Mouse (Mus musculus) stomach, embryonic 16.5 days (tissue): ENCODE measurements at regions not wholly inside any gene's neighbourhood (a gene's known extent, or its start where the extent isn't known, plus 50 kb on each side); places are given as distances from the start of the nearest gene placed in this dataset.

Experiments
- ATAC-seq: fragments of 200-750 bp; cut with Nextera tagmentation; 2 replicates; pipeline ENCODE4 v1.8.0; 2017; ENCODE audit warnings: moderate number of reproducible peaks, moderate TSS enrichment; ENCODE audit not compliant: insufficient read depth, low FRiP score
- H3K27ac ChIP-seq: fragments of 300-500 bp; sonication (generic); 2 replicates; pipeline ENCODE4 v1.5.1; 2014; ENCODE audit warnings: low read length
- H3K27me3 ChIP-seq: fragments of 300-500 bp; sonication (generic); 2 replicates; pipeline ENCODE4 v1.6.1; 2014; ENCODE audit warnings: low read length, control low read depth, mixed read lengths; ENCODE audit not compliant: control insufficient read depth, insufficient read depth
- H3K36me3 ChIP-seq: fragments of 300-500 bp; sonication (generic); 2 replicates; pipeline ENCODE4 v1.6.1; 2014; ENCODE audit warnings: low read length; ENCODE audit not compliant: control insufficient read depth, insufficient read depth
- H3K4me1 ChIP-seq: fragments of 300-500 bp; sonication (generic); 2 replicates; pipeline ENCODE4 v1.6.1; 2014; ENCODE audit warnings: low read length, control low read depth, mixed read lengths; ENCODE audit not compliant: control insufficient read depth, insufficient read depth
- H3K4me2 ChIP-seq: fragments of 300-500 bp; sonication (generic); 2 replicates; pipeline ENCODE4 v1.6.1; 2014; ENCODE audit warnings: low read depth, low read length, mixed read lengths
- H3K4me3 ChIP-seq: fragments of 300-500 bp; sonication (generic); replicated peaks from 2 replicates; pipeline ENCODE4 v1.5.1; 2014; ENCODE audit warnings: mild to moderate bottlenecking, low read length
- H3K9ac ChIP-seq: fragments of 300-500 bp; sonication (generic); 2 replicates; pipeline ENCODE4 v1.6.1; 2014; ENCODE audit warnings: low read length
- H3K9me3 ChIP-seq: fragments of 300-500 bp; sonication (generic); replicated peaks from 2 replicates; pipeline ENCODE4 v1.6.1; 2016; ENCODE audit warnings: low read length, control low read depth; ENCODE audit not compliant: control insufficient read depth
- WGBS: fragments of 180-500 bp; shearing (Covaris S2); extraction: QIAGEN DNeasy Blood & Tissue Kit; methylation state at CpG from one replicate; pipeline ENCODE4 v1.1.7; 2014; 5-methylcytosine and 5-hydroxymethylcytosine counted together

DNA sequence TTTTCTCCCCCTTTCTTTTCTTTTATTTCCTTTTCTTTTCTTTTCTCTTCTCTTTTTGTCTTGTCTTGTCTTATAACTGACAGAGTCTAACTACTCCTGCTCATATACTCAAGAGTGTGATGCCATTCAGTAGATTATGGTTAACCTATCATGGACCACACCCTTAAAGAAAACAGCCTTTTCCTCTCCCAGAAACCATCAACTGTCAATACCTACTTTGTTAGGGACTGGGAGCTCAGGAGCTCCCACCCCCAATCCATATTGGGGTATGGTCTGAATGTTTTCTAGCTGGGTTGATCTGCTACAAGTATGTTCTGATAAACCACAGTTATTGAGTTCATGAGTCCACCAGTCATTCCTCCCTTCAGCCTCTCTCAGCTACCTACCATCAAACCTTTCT is 972.3 kb upstream of the Lrrc6 start:
- H3K4me2 ChIP-seq, result no peak overlapping the region
- H3K9me3 ChIP-seq, result no peaks in the 10 kb centered on the region
- no peak for ATAC-seq
- H3K9ac ChIP-seq, result no peak overlapping the region
- no peaks in the 10 kb centered on the region for H3K4me1 ChIP-seq
- no peaks in the 10 kb centered on the region for H3K36me3 ChIP-seq
- no peak overlapping the region for H3K4me3 ChIP-seq
- H3K27ac ChIP-seq, result no peak overlapping the region
- H3K27me3 ChIP-seq, result no peaks in the 10 kb centered on the region

DNA sequence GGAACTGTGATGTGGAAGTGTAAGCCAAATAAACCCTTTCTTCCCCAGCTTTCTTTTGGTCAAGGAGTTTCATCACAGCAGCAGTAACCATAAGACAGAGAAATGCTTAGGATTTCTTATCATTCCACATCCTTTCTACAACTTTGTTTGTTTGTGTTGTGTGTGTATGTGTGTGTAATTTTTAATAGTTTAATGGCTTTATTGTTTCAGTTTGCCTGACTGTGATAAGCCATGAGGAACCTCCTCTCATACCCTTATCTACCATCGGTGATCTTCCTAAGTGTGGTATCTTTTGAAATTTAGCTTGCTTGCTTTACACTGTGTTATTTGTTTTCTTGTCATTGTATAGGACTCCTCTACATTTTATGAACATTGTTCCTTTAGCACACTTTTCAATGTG is 970.6 kb upstream of the Lrrc6 start:
- no peaks in the 10 kb centered on the region for H3K36me3 ChIP-seq
- no peaks in the 10 kb centered on the region for H3K9me3 ChIP-seq
- H3K27me3 ChIP-seq, result no peaks in the 10 kb centered on the region
- no peak overlapping the region for H3K27ac ChIP-seq
- 85% methylated on average over 1 of the region's 1 CpGs for WGBS
- ATAC-seq, result no peak
- no peak overlapping the region for H3K4me2 ChIP-seq
- no peak overlapping the region for H3K9ac ChIP-seq
- H3K4me1 ChIP-seq, result no peaks in the 10 kb centered on the region
- no peak overlapping the region for H3K4me3 ChIP-seq

DNA sequence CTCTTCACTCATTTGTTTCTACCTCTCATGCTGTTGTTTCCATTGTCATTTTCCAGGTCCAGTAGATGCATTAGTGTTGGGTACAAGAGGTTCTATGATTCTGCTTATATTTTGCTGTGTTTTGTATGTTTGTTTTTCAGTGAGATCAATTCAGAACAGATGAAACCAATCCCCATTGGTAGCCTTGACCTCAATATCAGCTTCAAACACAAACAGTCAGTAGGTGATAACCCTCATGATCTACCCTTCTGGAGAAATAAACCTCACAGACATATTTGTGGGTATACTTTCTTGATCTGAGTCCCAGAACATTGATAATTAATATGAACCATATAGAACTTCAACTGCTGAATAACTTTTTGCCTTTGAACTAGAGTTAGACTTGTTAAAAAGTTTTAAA is 969.3 kb upstream of the Lrrc6 start:
- H3K9ac ChIP-seq, result no peak overlapping the region
- no peaks in the 10 kb centered on the region for H3K9me3 ChIP-seq
- no peaks in the 10 kb centered on the region for H3K27me3 ChIP-seq
- no peak overlapping the region for H3K4me2 ChIP-seq
- no peak overlapping the region for H3K27ac ChIP-seq
- no peaks in the 10 kb centered on the region for H3K4me1 ChIP-seq
- no peak overlapping the region for H3K4me3 ChIP-seq
- no peaks in the 10 kb centered on the region for H3K36me3 ChIP-seq
- no peak for ATAC-seq

DNA sequence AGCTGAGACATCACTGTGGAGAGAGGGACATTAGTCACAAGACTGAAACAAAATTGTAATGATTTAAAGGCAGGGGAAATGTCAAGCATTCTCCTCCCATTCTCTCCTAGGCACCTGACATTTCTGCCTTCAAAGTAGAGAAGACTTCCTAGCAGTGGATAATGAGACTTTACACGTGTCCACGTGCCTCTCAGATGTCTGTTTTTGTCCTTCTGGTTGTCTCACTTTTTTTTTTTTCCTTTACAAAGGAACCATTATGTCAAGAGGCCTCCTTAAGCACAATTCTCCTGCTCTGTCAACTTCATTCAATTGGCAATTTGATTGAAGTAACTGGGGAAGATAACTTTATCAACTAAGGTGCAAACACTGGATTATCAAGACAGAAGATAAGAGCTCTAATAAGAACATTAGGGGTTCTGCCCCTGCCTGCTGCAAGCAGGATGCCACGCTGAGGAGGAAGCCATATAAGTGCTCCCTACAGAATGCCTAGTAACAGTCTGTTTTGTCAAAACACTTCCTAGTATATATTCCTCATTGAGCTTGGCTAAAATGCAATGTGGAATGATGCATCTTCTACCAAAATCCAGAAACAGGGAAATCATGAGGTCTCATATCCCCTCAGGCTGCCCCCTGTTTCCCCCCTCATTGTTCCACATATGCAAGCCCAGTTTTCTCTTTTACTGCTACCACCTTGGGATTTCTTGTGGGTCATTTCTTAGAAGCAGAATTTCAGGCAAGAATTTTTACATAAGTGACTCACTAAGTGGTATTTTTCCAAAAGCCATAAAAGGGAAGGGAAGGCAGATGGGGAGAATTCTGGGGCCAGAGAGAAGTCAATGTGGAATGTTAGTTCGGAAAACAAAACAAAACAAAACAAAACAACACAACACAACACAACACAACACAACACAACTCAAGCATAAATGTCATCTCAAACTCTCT is 967.0 kb upstream of the Lrrc6 start:
- H3K4me3 ChIP-seq, result no peak overlapping the region
- H3K4me2 ChIP-seq, result no peak overlapping the region
- no peak overlapping the region for H3K9ac ChIP-seq
- no peaks in the 10 kb centered on the region for H3K27me3 ChIP-seq
- H3K4me1 ChIP-seq, result no peaks in the 10 kb centered on the region
- H3K36me3 ChIP-seq, result no peaks in the 10 kb centered on the region
- no peaks in the 10 kb centered on the region for H3K9me3 ChIP-seq
- H3K27ac ChIP-seq, result no peak overlapping the region
- 52% methylated on average over 4 of the region's 4 CpGs for WGBS
- ATAC-seq, result no peak

DNA sequence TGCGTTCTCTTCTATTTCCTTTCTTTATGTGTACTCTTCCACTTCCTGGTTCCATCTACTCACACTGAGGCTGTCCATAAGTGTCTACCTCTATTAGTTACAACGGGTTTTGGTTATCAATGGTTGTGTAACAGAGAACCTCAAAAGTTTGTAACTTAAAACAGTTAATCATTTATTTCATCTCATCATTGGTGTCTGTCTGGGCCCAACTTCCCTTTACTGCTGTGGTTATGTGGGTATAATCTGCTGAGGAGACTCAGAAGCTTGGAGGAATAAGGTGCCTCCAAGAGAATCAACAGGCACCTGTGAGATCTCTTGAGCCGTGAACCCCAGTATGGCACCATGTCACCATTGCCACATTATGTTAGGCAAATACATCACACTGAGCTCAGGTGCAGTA is 962.2 kb upstream of the Lrrc6 start:
- no peak for ATAC-seq
- no peaks in the 10 kb centered on the region for H3K36me3 ChIP-seq

DNA sequence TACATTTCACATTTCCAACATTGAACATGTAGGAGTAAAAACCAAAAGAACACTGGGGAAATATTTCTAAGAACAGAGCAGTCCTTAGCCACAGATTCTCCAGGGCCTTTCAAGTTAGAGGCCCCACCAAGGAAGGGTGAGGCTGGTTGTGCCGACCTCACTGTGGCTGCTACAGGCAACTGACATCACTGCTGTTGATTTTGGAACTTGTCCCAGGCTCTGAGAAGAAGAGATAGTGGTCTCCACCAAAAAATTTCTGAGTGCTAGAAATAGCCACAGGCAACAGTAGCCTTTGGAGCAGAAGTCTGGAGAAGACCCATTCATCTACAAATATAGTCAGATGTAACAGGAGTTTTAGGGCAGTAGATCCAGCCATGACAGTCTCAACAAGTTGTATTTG is 959.7 kb upstream of the Lrrc6 start:
- ATAC-seq, result no peak
- WGBS, result 57% methylated on average over 1 of the region's 1 CpGs
- Histone ChIP-seq H3K27ac (no peak overlapping the region), H3K4me1 (no peaks in the 10 kb centered on the region), H3K9ac (no peak overlapping the region), H3K4me3 (no peak overlapping the region), H3K36me3 (no peaks in the 10 kb centered on the region), H3K9me3 (no peaks in the 10 kb centered on the region), H3K4me2 (no peak overlapping the region), H3K27me3 (no peaks in the 10 kb centered on the region)

More for the DNA sequence above, 962.2 kb upstream of the Lrrc6 start:
- Histone ChIP-seq H3K27me3 (no peaks in the 10 kb centered on the region), H3K9ac (no peak overlapping the region), H3K9me3 (no peaks in the 10 kb centered on the region), H3K27ac (no peak overlapping the region), H3K4me1 (no peaks in the 10 kb centered on the region), H3K4me3 (no peak overlapping the region), H3K4me2 (no peak overlapping the region)
- 86% methylated on average over 3 of the region's 3 CpGs for WGBS

DNA sequence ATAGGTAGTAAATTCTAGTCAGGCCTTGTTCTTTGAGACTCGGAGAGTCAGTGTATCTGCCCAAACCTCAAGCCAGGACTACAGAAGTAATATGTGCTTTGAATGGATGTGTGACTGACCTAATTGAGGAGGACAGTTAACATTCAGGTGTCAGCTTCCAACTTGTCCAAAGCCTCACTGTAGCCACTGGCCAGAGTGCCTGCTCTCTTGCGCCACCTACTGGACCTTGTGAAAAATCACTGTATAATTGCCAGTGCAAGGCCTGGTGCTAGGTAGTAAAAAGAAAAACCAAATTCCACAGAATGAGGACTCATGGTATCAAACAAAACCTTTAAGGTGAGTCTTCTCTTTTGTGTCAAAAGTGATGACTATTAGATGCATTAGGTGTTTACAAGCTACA is 933.6 kb upstream of the Lrrc6 start:
- peak; percentile 71; the same call in 1 of the 2 replicates for ATAC-seq
- no peaks in the 10 kb centered on the region for H3K9me3 ChIP-seq
- no peaks in the 10 kb centered on the region for H3K36me3 ChIP-seq
- no peak overlapping the region for H3K27ac ChIP-seq
- no peak overlapping the region for H3K4me3 ChIP-seq
- no peaks in the 10 kb centered on the region for H3K4me1 ChIP-seq
- no peaks in the 10 kb centered on the region for H3K27me3 ChIP-seq
- no peak overlapping the region for H3K9ac ChIP-seq
- WGBS, result 27% methylated on average over 2 of the region's 2 CpGs
- no peak overlapping the region for H3K4me2 ChIP-seq

DNA sequence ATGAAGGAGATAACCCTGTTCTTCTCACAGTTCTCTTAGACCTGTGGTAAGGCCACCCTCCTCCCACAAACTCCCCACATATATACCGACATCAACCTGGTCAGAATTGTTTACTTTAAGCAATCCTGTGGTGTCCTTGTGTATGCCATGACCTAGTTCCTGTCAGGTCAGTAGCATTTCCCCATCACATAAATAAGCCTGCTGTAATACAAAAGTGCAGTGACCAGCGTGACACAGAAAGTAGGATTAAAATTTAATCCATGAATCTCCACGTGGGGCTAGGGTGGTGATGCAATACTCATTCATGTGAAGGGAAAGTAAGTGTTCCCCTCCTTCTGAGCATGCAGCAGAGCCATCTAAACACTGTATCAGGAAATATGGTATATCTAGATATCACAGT is 923.2 kb upstream of the Lrrc6 start:
- Histone ChIP-seq H3K9me3 (no peaks in the 10 kb centered on the region), H3K9ac (no peak overlapping the region), H3K27me3 (no peaks in the 10 kb centered on the region), H3K4me3 (no peak overlapping the region), H3K4me1 (no peaks in the 10 kb centered on the region), H3K27ac (no peak overlapping the region), H3K36me3 (no peaks in the 10 kb centered on the region), H3K4me2 (no peak overlapping the region)
- 47% methylated on average over 3 of the region's 3 CpGs for WGBS
- ATAC-seq, result no peak

DNA sequence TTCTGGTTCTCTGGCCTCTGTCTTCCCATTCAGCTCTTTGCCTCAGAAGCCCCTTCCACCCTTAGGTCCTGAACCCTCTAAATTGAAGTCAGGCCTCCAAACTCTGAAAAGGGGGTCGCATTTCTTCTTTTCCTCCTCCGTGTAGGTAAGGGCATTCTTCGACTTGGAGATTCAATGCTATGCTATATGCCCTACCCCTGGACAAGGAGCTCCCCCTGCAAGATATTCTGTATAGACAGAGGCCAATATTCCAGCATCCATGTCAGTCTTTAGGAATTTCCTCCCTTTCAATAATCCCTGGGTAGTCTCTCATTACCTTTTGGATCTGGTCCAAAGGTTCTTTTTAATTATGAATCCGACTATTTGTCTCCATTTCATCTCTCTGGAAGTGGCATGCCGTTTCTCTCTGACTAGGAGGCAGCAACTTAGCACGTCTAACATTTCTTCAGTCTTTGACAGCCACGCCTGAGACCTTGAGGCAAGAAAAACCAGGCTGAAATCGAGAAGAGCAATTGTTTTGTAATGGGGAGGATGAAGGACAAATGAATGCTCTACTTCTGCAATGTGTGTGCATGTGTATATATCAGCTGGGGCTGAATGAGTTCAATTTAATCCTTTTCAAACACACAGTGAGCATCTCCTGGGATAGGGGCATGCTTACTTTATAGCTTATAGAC is 921.7 kb upstream of the Lrrc6 start:
- 58% methylated on average over 8 of the region's 8 CpGs for WGBS
- H3K27me3 ChIP-seq, result no peaks in the 10 kb centered on the region
- no peak for ATAC-seq
- H3K4me2 ChIP-seq, result no peak overlapping the region
- no peak overlapping the region for H3K4me3 ChIP-seq
- H3K9ac ChIP-seq, result no peak overlapping the region
- H3K27ac ChIP-seq, result no peak overlapping the region
- no peaks in the 10 kb centered on the region for H3K4me1 ChIP-seq
- H3K9me3 ChIP-seq, result no peaks in the 10 kb centered on the region
- no peaks in the 10 kb centered on the region for H3K36me3 ChIP-seq
